Mouse (Mus musculus) stomach, postnatal 0 days (tissue): Measurements from ENCODE around the gene Arid1b. TPM values are rescaled to one million over a fixed set of nuclear protein-coding genes. Genes with fewer than 3 reads are reported as not detected.
"Not testable (repeated sequence)": the region's sequence is repeated elsewhere in the genome, so short reads cannot be mapped to it uniquely, and the experiment has no call there.

ENCODE experiments used
- ATAC-seq: fragments of 200-750 bp; cut with Nextera tagmentation; 2 replicates; pipeline ENCODE4 v1.8.0; 2017; ENCODE audit not compliant: low FRiP score, low TSS enrichment
- DNase-seq: peaks from one replicate; pipeline ENCODE4 v3.0.0-alpha.2; 2016; ENCODE audit warnings: low spot score
- H3K27ac ChIP-seq: fragments of 300-500 bp; sonication (generic); replicated peaks from 2 replicates; pipeline ENCODE4 v1.5.1; 2014; ENCODE audit warnings: mild to moderate bottlenecking, control low read depth
- H3K27me3 ChIP-seq: fragments of 300-500 bp; sonication (generic); 2 replicates; pipeline ENCODE4 v1.6.1; 2014; ENCODE audit warnings: low read length; ENCODE audit not compliant: control insufficient read depth, insufficient read depth
- H3K36me3 ChIP-seq: fragments of 300-500 bp; sonication (generic); 2 replicates; pipeline ENCODE4 v1.6.1; 2014; ENCODE audit warnings: low read length, mixed read lengths; ENCODE audit not compliant: control insufficient read depth, insufficient read depth
- H3K4me1 ChIP-seq: fragments of 300-500 bp; sonication (generic); replicated peaks from 2 replicates; pipeline ENCODE4 v1.6.1; 2014; ENCODE audit warnings: antibody characterized with exemption; ENCODE audit not compliant: control insufficient read depth, insufficient read depth
- H3K4me2 ChIP-seq: fragments of 300-500 bp; sonication (generic); replicated peaks from 2 replicates; pipeline ENCODE4 v1.6.1; 2014; ENCODE audit warnings: low read depth, mild to moderate bottlenecking, control low read depth, moderate library complexity
- H3K4me3 ChIP-seq: fragments of 300-500 bp; sonication (generic); 2 replicates; pipeline ENCODE4 v1.5.1; 2014; ENCODE audit warnings: low read depth, low read length, control low read depth
- H3K9ac ChIP-seq: fragments of 300-500 bp; sonication (generic); 2 replicates; pipeline ENCODE4 v1.6.1; 2014; ENCODE audit warnings: mild to moderate bottlenecking, low read length, control low read depth, mixed read lengths
- H3K9me3 ChIP-seq: fragments of 300-500 bp; sonication (generic); 2 replicates; pipeline ENCODE4 v1.6.1; 2016; ENCODE audit warnings: low read length; ENCODE audit not compliant: control insufficient read depth
- CTCF ChIP-seq: IDR thresholded peaks from 2 replicates; pipeline ENCODE4 v1.5.1; 2016; ENCODE audit warnings: antibody characterized with exemption, low read depth, mild to moderate bottlenecking, moderate library complexity
- EP300 ChIP-seq: optimal IDR thresholded peaks from 2 replicates; pipeline ENCODE3; 2016; ENCODE audit warnings: antibody characterized with exemption
- WGBS: fragments of 180-500 bp; shearing (Covaris S2); extraction: QIAGEN DNeasy Blood & Tissue Kit; methylation state at CpG from one replicate; pipeline ENCODE4 v1.1.7; 2014; 5-methylcytosine and 5-hydroxymethylcytosine counted together
- polyA plus RNA-seq: library from polyadenylated mRNA; unstranded; fragments of >200 nt; fragmentation: Nextera tagmentation; extraction: Ambion mirVana; gene quantifications from 2 replicates; pipeline ENCODE4 v1.2.1, GENCODE M21; 2015

The Arid1b gene
- polyA plus RNA-seq, 1 experiment from 2014 or later = 5.6 TPM

- Histone ChIP-seq H3K4me1 (peaks cover 12% of the 10 kb centered on the region; the same call in 1 of the 2 replicates), H3K4me3 (no peak overlapping the region), H3K27ac (peak overlapping the region; percentile 9; the same call in 1 of the 2 replicates), H3K9me3 (no peaks in the 10 kb centered on the region), H3K36me3 (no peaks in the 10 kb centered on the region), H3K9ac (no peak overlapping the region), H3K27me3 (no peaks in the 10 kb centered on the region), H3K4me2 (no peak overlapping the region)
- no peak for TF ChIP-seq EP300
- TF ChIP-seq CTCF = no peak
- ATAC-seq (no peak), DNase-seq (no peak)
- 47% methylated on average over 12 of the region's 12 CpGs for WGBS
Observed at GRCm38 (mm10) chr17:5080884-5081419, 86.8 kb downstream of the Arid1b start.

GRCm38 (mm10) chr17:5082274-5082673 is 88.1 kb downstream of the Arid1b start:
- TF ChIP-seq EP300 = peak; percentile 94
- no peak for TF ChIP-seq CTCF
- DNase-seq = no peak
- H3K9me3 ChIP-seq = no peaks in the 10 kb centered on the region
- H3K4me2 ChIP-seq = peak overlapping the region; percentile 20; the same call in 1 of the 2 replicates
- H3K27ac ChIP-seq = peak overlapping the region; percentile 82
- H3K9ac ChIP-seq = no peak overlapping the region
- peak; percentile 77 for ATAC-seq
- peaks cover 12% of the 10 kb centered on the region; the same call in 1 of the 2 replicates for H3K4me1 ChIP-seq
- H3K27me3 ChIP-seq = no peaks in the 10 kb centered on the region
- no peak overlapping the region for H3K4me3 ChIP-seq
- 47% methylated on average over 8 of the region's 8 CpGs for whole genome bisulfite sequencing
- no peaks in the 10 kb centered on the region for H3K36me3 ChIP-seq

- WGBS = 62% methylated on average over 3 of the region's 3 CpGs
- H3K4me1 ChIP-seq = peaks cover 12% of the 10 kb centered on the region
- no peak for ATAC-seq
- H3K9ac ChIP-seq = no peak overlapping the region
- H3K4me3 ChIP-seq = no peak overlapping the region
- H3K27ac ChIP-seq = peak overlapping the region; percentile 82; the same call in 1 of the 2 replicates
- no peaks in the 10 kb centered on the region for H3K27me3 ChIP-seq
- no peaks in the 10 kb centered on the region for H3K36me3 ChIP-seq
- H3K9me3 ChIP-seq = no peaks in the 10 kb centered on the region
- no peak for TF ChIP-seq EP300
- no peak for TF ChIP-seq CTCF
- H3K4me2 ChIP-seq = no peak overlapping the region
- no peak for DNase-seq
Observed at GRCm38 (mm10) chr17:5083497-5083896, 89.4 kb downstream of the Arid1b start.

GRCm38 (mm10) chr17:5084139-5084538 is 90.0 kb downstream of the Arid1b start:
- WGBS = 53% methylated on average over 8 of the region's 8 CpGs
- Histone ChIP-seq H3K4me1 (peaks cover 12% of the 10 kb centered on the region), H3K27ac (no peak overlapping the region), H3K9me3 (no peaks in the 10 kb centered on the region), H3K36me3 (no peaks in the 10 kb centered on the region), H3K4me3 (no peak overlapping the region), H3K4me2 (no peak overlapping the region), H3K27me3 (no peaks in the 10 kb centered on the region), H3K9ac (0 out of 2 replicates have a peak overlapping the region, but pooled peaks have one; percentile 18)
- TF ChIP-seq CTCF (no peak), EP300 (no peak)
- DNase-seq (no peak), ATAC-seq (no peak)

- Histone ChIP-seq H3K9me3 (no peaks in the 10 kb centered on the region), H3K4me3 (no peak overlapping the region), H3K27me3 (no peaks in the 10 kb centered on the region), H3K27ac (no peak overlapping the region), H3K4me2 (no peak overlapping the region), H3K9ac (no peak overlapping the region), H3K36me3 (no peaks in the 10 kb centered on the region), H3K4me1 (peaks cover 15% of the 10 kb centered on the region)
- DNase-seq = no peak
- no peak for TF ChIP-seq CTCF
- TF ChIP-seq EP300 = no peak
- ATAC-seq = no peak
- 60% methylated on average over 6 of the region's 6 CpGs for WGBS
Observed at GRCm38 (mm10) chr17:5085004-5085403, 90.9 kb downstream of the Arid1b start.

GRCm38 (mm10) chr17:5085942-5086341 is 91.8 kb downstream of the Arid1b start:
- Histone ChIP-seq H3K9ac (no peak overlapping the region), H3K27me3 (no peaks in the 10 kb centered on the region), H3K9me3 (no peaks in the 10 kb centered on the region), H3K4me3 (no peak overlapping the region), H3K4me1 (peaks cover 12% of the 10 kb centered on the region), H3K4me2 (no peak overlapping the region), H3K36me3 (no peaks in the 10 kb centered on the region), H3K27ac (no peak overlapping the region)
- 34% methylated on average over 5 of the region's 5 CpGs for WGBS
- TF ChIP-seq EP300 (no peak), CTCF (no peak)
- no peak for DNase-seq
- 0 out of 2 replicates have a peak, but pooled peaks have one; percentile 8 for ATAC-seq

GRCm38 (mm10) chr17:5088241-5088640 is 94.1 kb downstream of the Arid1b start:
- H3K27ac ChIP-seq, H3K9ac ChIP-seq, H3K4me3 ChIP-seq, ATAC-seq, H3K4me2 ChIP-seq, H3K36me3 ChIP-seq, H3K27me3 ChIP-seq, H3K9me3 ChIP-seq, DNase-seq: not testable (repeated sequence)
- 58% methylated on average over 2 of the region's 2 CpGs for WGBS
- peaks cover 10% of the 10 kb centered on the region for H3K4me1 ChIP-seq
